Mouse (Mus musculus) hindbrain, embryonic 14.5 days (tissue): ENCODE measurements at regions not wholly inside any gene's neighbourhood (a gene's known extent, or its start where the extent isn't known, plus 50 kb on each side); places are given as distances from the start of the nearest gene placed in this dataset.

ENCODE experiments used
- ATAC-seq: fragments of 200-750 bp; cut with Nextera tagmentation; 2 replicates; pipeline ENCODE4 v1.8.0; 2017; ENCODE audit warnings: moderate number of reproducible peaks, mild to moderate bottlenecking, moderate TSS enrichment, moderate library complexity; ENCODE audit not compliant: low FRiP score
- DNase-seq: peaks from one replicate; pipeline ENCODE4 v3.0.0-alpha.2; 2015; ENCODE audit warnings: low spot score
- H3K27ac ChIP-seq: fragments of 300-500 bp; sonication (generic); 2 replicates; pipeline ENCODE4 v1.5.1; 2014; ENCODE audit warnings: mild to moderate bottlenecking, moderate library complexity
- H3K27me3 ChIP-seq: fragments of 300-500 bp; sonication (generic); 2 replicates; pipeline ENCODE4 v1.6.1; 2014; ENCODE audit warnings: mild to moderate bottlenecking, low read length, mixed read lengths; ENCODE audit not compliant: control insufficient read depth, insufficient read depth
- H3K36me3 ChIP-seq: fragments of 300-500 bp; sonication (generic); replicated peaks from 2 replicates; pipeline ENCODE4 v1.6.1; 2014; ENCODE audit not compliant: control insufficient read depth, insufficient read depth
- H3K4me1 ChIP-seq: fragments of 300-500 bp; sonication (generic); replicated peaks from 2 replicates; pipeline ENCODE4 v1.6.1; 2014; ENCODE audit warnings: antibody characterized with exemption, low read length, mixed read lengths; ENCODE audit not compliant: control insufficient read depth, insufficient read depth
- H3K4me2 ChIP-seq: fragments of 300-500 bp; sonication (generic); replicated peaks from 2 replicates; pipeline ENCODE4 v1.6.1; 2014; ENCODE audit warnings: mild to moderate bottlenecking, moderate library complexity
- H3K4me3 ChIP-seq: fragments of 300-500 bp; sonication (generic); replicated peaks from 2 replicates; pipeline ENCODE4 v1.5.1; 2014; ENCODE audit warnings: mild to moderate bottlenecking, low read length
- H3K9ac ChIP-seq: fragments of 300-500 bp; sonication (generic); 2 replicates; pipeline ENCODE4 v1.6.1; 2014
- H3K9me3 ChIP-seq: fragments of 300-500 bp; sonication (generic); 2 replicates; pipeline ENCODE4 v1.6.1; 2016; ENCODE audit warnings: low read length; ENCODE audit not compliant: control insufficient read depth
- WGBS: fragments of 180-500 bp; shearing (Covaris S2); extraction: QIAGEN DNeasy Blood & Tissue Kit; methylation state at CpG from one replicate; pipeline ENCODE4 v1.1.7; 2014; 5-methylcytosine and 5-hydroxymethylcytosine counted together

DNA sequence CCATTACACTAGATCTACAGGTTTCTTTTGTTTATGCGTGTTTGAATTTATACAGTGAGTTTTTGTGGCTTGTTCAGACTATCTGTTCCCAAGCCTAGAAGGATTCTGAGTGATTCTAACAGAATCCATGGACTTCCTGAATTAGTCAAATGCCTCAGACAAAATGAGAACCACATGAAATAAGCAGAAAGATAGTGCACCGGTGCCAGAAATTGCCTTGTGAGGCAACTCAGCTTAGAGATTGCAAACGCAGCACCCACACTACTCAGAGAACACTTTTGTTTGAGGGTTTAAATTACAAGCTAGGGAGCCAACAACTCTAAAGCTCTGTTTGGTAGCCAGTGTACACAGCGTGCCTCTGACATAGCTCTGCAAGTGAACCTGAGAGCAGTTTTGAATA is 543.9 kb downstream of the Plcl1 start:
- Histone ChIP-seq H3K36me3 (no peaks in the 10 kb centered on the region), H3K9ac (no peak overlapping the region), H3K27me3 (no peaks in the 10 kb centered on the region), H3K9me3 (no peaks in the 10 kb centered on the region), H3K27ac (no peak overlapping the region), H3K4me2 (no peak overlapping the region), H3K4me1 (no peaks in the 10 kb centered on the region), H3K4me3 (no peak overlapping the region)
- no peak for DNase-seq
- 92% methylated on average over 4 of the region's 4 CpGs for WGBS
- ATAC-seq, result no peak

DNA sequence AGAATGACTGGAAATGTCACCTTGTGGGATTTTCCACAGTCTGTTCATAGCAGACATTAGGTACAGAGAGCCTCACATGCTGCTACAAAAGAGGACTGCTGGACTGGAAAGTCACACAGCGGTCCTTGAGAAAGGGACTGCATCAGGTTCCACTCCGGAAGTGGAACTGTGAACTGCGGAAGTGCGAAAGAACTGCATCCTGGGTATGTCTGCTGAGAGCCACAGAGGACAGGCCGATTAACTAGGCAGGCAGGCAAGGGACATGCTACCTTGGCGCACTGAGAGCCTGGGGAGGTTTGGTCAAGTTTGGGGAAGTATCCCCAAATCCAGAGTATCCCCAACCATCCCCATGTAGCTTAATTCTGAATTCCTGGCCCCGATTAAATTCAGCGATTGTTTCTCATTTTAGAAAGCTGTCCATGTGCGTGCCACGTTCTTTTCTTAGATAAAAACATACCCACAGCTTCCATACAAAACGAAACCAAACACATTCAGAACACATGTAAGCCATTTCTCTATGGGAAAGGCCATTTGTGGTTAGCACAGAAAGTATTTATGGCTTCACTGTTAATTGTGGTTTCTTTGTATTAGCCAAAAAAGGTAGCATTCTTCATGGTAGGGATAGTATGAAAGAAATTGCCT is 552.2 kb downstream of the Plcl1 start:
- 83% methylated on average over 11 of the region's 11 CpGs for WGBS
- Histone ChIP-seq H3K4me2 (no peak overlapping the region), H3K4me1 (no peaks in the 10 kb centered on the region), H3K36me3 (no peaks in the 10 kb centered on the region), H3K27ac (no peak overlapping the region), H3K4me3 (no peak overlapping the region), H3K9ac (no peak overlapping the region), H3K9me3 (no peaks in the 10 kb centered on the region), H3K27me3 (no peaks in the 10 kb centered on the region)
- ATAC-seq (no peak), DNase-seq (no peak)

DNA sequence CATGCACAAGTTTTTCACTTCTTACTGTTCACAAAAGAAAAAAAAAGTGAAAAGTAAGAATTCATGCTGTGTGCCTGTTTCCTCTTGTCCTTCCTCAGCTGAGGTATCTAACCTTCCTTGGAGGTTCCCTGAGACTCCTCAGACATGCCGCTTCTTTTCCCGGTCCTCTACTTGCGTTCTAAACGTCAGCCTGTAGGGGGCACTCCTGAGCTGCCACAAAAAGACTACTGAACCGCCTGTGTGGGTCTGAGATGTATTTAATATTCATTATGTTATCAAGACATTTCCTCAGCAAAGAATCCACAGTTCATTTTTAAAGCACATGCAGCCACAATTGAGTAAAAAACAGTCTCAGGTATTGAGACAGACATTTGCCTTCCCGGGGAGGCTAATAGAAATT is 554.6 kb downstream of the Plcl1 start:
- Histone ChIP-seq H3K27me3 (no peaks in the 10 kb centered on the region), H3K4me2 (no peak overlapping the region), H3K4me1 (no peaks in the 10 kb centered on the region), H3K27ac (no peak overlapping the region), H3K36me3 (no peaks in the 10 kb centered on the region), H3K9ac (no peak overlapping the region), H3K4me3 (no peak overlapping the region), H3K9me3 (no peaks in the 10 kb centered on the region)
- 15% methylated on average over 6 of the region's 6 CpGs for WGBS
- peak; percentile 83; the same call in 1 of the 2 replicates for ATAC-seq
- DNase-seq, result peak; percentile 91

DNA sequence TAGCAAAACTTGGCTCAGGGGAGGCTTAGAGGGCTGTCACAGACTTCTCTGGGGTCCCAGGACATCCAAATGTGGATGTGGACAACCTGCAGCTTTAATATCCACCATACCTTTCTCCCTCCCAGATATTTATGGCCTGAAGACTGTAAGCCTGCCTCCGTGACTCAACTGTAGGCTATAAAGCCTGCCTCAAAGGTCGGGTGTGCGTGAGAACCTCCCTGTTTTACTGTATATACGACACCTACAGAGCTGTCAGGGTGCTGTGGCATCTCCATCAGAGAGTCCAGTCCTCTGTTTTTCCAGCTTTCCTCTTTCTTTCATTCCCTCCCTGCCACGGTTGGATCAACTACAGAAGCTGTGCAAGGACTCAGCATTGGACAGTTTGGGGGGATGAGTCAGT is 558.1 kb downstream of the Plcl1 start:
- no peak overlapping the region for H3K4me2 ChIP-seq
- H3K4me1 ChIP-seq, result no peaks in the 10 kb centered on the region
- H3K9me3 ChIP-seq, result no peaks in the 10 kb centered on the region
- no peak overlapping the region for H3K4me3 ChIP-seq
- DNase-seq (no peak), ATAC-seq (no peak)
- H3K27ac ChIP-seq, result no peak overlapping the region
- no peak overlapping the region for H3K9ac ChIP-seq
- WGBS, result 92% methylated on average over 5 of the region's 5 CpGs
- H3K27me3 ChIP-seq, result no peaks in the 10 kb centered on the region
- H3K36me3 ChIP-seq, result no peaks in the 10 kb centered on the region

- H3K4me3 ChIP-seq, result no peak overlapping the region
- no peak overlapping the region for H3K4me2 ChIP-seq
- no peaks in the 10 kb centered on the region for H3K4me1 ChIP-seq
- ATAC-seq, result no peak
- H3K9ac ChIP-seq, result no peak overlapping the region
- 81% methylated on average over 2 of the region's 2 CpGs for WGBS
- no peak for DNase-seq
- no peaks in the 10 kb centered on the region for H3K27me3 ChIP-seq
- no peak overlapping the region for H3K27ac ChIP-seq
- no peaks in the 10 kb centered on the region for H3K9me3 ChIP-seq
- H3K36me3 ChIP-seq, result no peaks in the 10 kb centered on the region
These were observed 560.6 kb downstream of the Plcl1 start for GRCm38 (mm10) chr1:55966273-55966672.

- no peaks in the 10 kb centered on the region for H3K9me3 ChIP-seq
- no peak overlapping the region for H3K27ac ChIP-seq
- ATAC-seq (no peak), DNase-seq (no peak)
- H3K36me3 ChIP-seq, result no peaks in the 10 kb centered on the region
- no peak overlapping the region for H3K9ac ChIP-seq
- no peak overlapping the region for H3K4me3 ChIP-seq
- H3K4me1 ChIP-seq, result no peaks in the 10 kb centered on the region
- H3K27me3 ChIP-seq, result no peaks in the 10 kb centered on the region
- H3K4me2 ChIP-seq, result no peak overlapping the region
- 93% methylated on average over 7 of the region's 7 CpGs for WGBS
These were observed 562.1 kb downstream of the Plcl1 start for GRCm38 (mm10) chr1:55967869-55968268.

DNA sequence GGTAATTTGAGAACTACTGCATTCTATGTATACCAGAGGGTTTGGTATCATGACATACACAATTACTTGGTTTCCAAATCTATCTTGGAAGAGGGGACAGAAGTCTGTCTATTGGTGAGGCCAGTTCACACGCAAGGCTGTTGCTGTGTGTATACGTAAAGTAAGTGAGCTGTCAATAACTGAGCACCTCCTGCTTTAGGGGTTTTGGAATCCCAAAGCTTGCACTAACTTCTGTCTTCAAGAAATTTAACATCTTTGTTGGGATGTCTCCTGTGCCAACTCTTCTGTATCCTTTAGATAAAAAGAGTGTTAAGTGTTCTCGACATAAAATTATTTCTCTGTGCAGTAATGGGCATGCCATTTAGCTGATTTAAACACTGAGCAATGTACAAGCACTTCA is 572.1 kb downstream of the Plcl1 start:
- Histone ChIP-seq H3K4me2 (no peak overlapping the region), H3K9ac (no peak overlapping the region), H3K27ac (no peak overlapping the region), H3K27me3 (no peaks in the 10 kb centered on the region), H3K9me3 (no peaks in the 10 kb centered on the region), H3K36me3 (no peaks in the 10 kb centered on the region), H3K4me1 (no peaks in the 10 kb centered on the region), H3K4me3 (no peak overlapping the region)
- 90% methylated on average over 3 of the region's 3 CpGs for WGBS
- no peak for ATAC-seq
- DNase-seq, result no peak

- Histone ChIP-seq H3K9me3 (no peaks in the 10 kb centered on the region), H3K9ac (no peak overlapping the region), H3K27me3 (no peaks in the 10 kb centered on the region), H3K4me3 (no peak overlapping the region), H3K4me1 (no peaks in the 10 kb centered on the region), H3K36me3 (no peaks in the 10 kb centered on the region), H3K27ac (no peak overlapping the region), H3K4me2 (no peak overlapping the region)
- 61% methylated on average over 5 of the region's 5 CpGs for WGBS
- DNase-seq, result no peak
- ATAC-seq, result peak; percentile 40; the same call in 1 of the 2 replicates
These were observed 577.9 kb downstream of the Plcl1 start for GRCm38 (mm10) chr1:55983522-55984066.

GRCm38 (mm10) chr1:55997074-55997473 is 591.4 kb downstream of the Plcl1 start:
- DNase-seq, result no peak
- Histone ChIP-seq H3K27me3 (no peaks in the 10 kb centered on the region), H3K4me3 (no peak overlapping the region), H3K9me3 (no peaks in the 10 kb centered on the region), H3K36me3 (no peaks in the 10 kb centered on the region), H3K9ac (no peak overlapping the region), H3K4me2 (no peak overlapping the region), H3K4me1 (no peaks in the 10 kb centered on the region), H3K27ac (no peak overlapping the region)
- 91% methylated on average over 6 of the region's 6 CpGs for WGBS
- no peak for ATAC-seq
